ENCODE assay signal across 11 mouse cellular contexts in genomic region chr9:75255820-75256545, GRCm38 (mm10). TPM values are rescaled to one million over a fixed set of nuclear protein-coding genes. Genes with fewer than 3 reads are reported as not detected.
DNase-seq lines count a peak whose midpoint lies in the region; ATAC-seq and TF ChIP-seq lines count a peak whose summit lies in the region.
"Had no signal": no experiment of that assay in that cellular context is flagged by ENCODE, and none has a peak within 500 bp of the region (broad histone marks: within the 10 kb centered on the region; RNA-seq: fewer than 3 reads in every experiment).

No protein-coding gene starts in this region.

- H3K4me1 ChIP-seq in kidney, postnatal 0 days (replicated peaks; ENCODE audit: insufficient read depth, low read length), result 0 out of 2 replicates have a peak, but pooled peaks cover 21% of the 10 kb centered on the region
- H3K4me1 ChIP-seq in olfactory bulb, adult 2 months (ENCODE audit: control insufficient read depth, insufficient read depth, low read length), result peaks cover 43% of the 10 kb centered on the region

- H3K4me2 ChIP-seq in kidney, postnatal 0 days (ENCODE audit: low read length), result no peak overlapping the region
- H3K4me2 ChIP-seq: embryonic facial prominence, embryonic 13.5 days had no signal

- 68% methylated on average over 14 of the region's 14 CpGs for WGBS in kidney, postnatal 0 days
- 88% methylated on average over 14 of the region's 14 CpGs for WGBS in olfactory bulb, adult 2 months

- H3K4me3 ChIP-seq in left cerebral cortex, adult 2 months, result no peak overlapping the region
- no peak overlapping the region for H3K4me3 ChIP-seq in kidney, postnatal 0 days (replicated peaks; ENCODE audit: low read depth, low read length)
- no peak overlapping the region for H3K4me3 ChIP-seq in olfactory bulb, adult 2 months (ENCODE audit: insufficient read depth, low read depth, low read length)
- H3K4me3 ChIP-seq: embryonic facial prominence, embryonic 13.5 days had no signal

- no peak for DNase-seq in left cerebral cortex, adult 2 months (ENCODE audit: extremely low spot score in 1 of 2, low spot score in 2 of 2)
- no peak for DNase-seq in left cerebral cortex, adult 9 months (ENCODE audit: low spot score in 2 of 2)
- peak; percentile 50 for DNase-seq in T-cell, adult 2 months (ENCODE audit: low spot score)
- no peak for DNase-seq in kidney, postnatal 0 days (ENCODE audit: low spot score)
- no peak for DNase-seq in liver
- DNase-seq in Muller cell, postnatal 12 days (ENCODE audit: inconsistent ontology term), result no peak
- no peak for DNase-seq in frontal cortex, adult 2 months (ENCODE audit: extremely low spot score in 1 of 2, low spot score in 1 of 2)
- DNase-seq: layer of hippocampus, postnatal 36 days; lung, adult 18-20 months had no signal

- no peaks in the 10 kb centered on the region for H3K27me3 ChIP-seq in kidney, postnatal 0 days (ENCODE audit: insufficient read depth, low read length)
- H3K27me3 ChIP-seq: embryonic facial prominence, embryonic 13.5 days had no signal

- peak overlapping the region; percentile 76 for H3K27ac ChIP-seq in left cerebral cortex, adult 2 months
- peak overlapping the region; percentile 78; the same call in 1 of the 2 replicates for H3K27ac ChIP-seq in kidney, postnatal 0 days
- peak overlapping the region; percentile 61 for H3K27ac ChIP-seq in olfactory bulb, adult 2 months (ENCODE audit: insufficient read depth, low read depth, low read length)
- H3K27ac ChIP-seq: embryonic facial prominence, embryonic 13.5 days had no signal

- intact Hi-C loops in left cerebral cortex, adult 2 months (cut with DNase I), result no loop called here

- no peaks in the 10 kb centered on the region for H3K36me3 ChIP-seq in kidney, postnatal 0 days (ENCODE audit: insufficient read depth, low read length)
- H3K36me3 ChIP-seq: embryonic facial prominence, embryonic 13.5 days had no signal

- peak; percentile 65 for ATAC-seq in kidney, postnatal 0 days (replicated peaks; ENCODE audit: low FRiP score, low read depth)

- no peak for TF ChIP-seq POLR2A in olfactory bulb, adult 2 months (IDR thresholded peaks at IDR 0.05; ENCODE audit: insufficient read depth, low read depth, low read length)

- H3K9me3 ChIP-seq in kidney, postnatal 0 days (replicated peaks; ENCODE audit: low read length), result no peaks in the 10 kb centered on the region
- H3K9me3 ChIP-seq: embryonic facial prominence, embryonic 13.5 days had no signal

- no peak for TF ChIP-seq CTCF in left cerebral cortex, adult 2 months (IDR thresholded peaks at IDR 0.05)
- no peak for TF ChIP-seq CTCF in kidney, postnatal 0 days (IDR thresholded peaks at IDR 0.05; ENCODE audit: low read depth)
- TF ChIP-seq CTCF in olfactory bulb, adult 2 months (IDR thresholded peaks at IDR 0.05; ENCODE audit: insufficient read depth, low read depth, low read length), result no peak

- no peak overlapping the region for H3K9ac ChIP-seq in kidney, postnatal 0 days (ENCODE audit: low read depth, low read length)
- H3K9ac ChIP-seq: embryonic facial prominence, embryonic 13.5 days had no signal

RNA-seq across cellular contexts. Expression of gene Myo5c, which starts 24.2 kb away (rescaled TPM):
- total RNA-seq in left cerebral cortex, adult 2 months (2021), result 1 to 10 TPM; 7.0 to 7.2 TPM
- 2.4 and 3.5 TPM in 2 replicates for polyA plus RNA-seq in kidney, postnatal 0 days (2015; fragmentation: Nextera tagmentation; extraction: Ambion mirVana)
- not detected in 2 replicates for polyA plus RNA-seq in olfactory bulb, adult 2 months (2012; ENCODE audit: insufficient read depth, insufficient read length, low replicate concordance, missing spikeins)
- polyA plus RNA-seq in frontal cortex, adult 2 months (2012; rRNA removed), result 1.6 and 2.0 TPM in 2 replicates

RNA-seq across cellular contexts. Expression of gene Gnb5, which starts 50.1 kb away (rescaled TPM):
- total RNA-seq in left cerebral cortex, adult 2 months (2021), result 100 to 1,000 TPM; 143 to 163 TPM
- 35.0 and 37.6 TPM in 2 replicates for polyA plus RNA-seq in kidney, postnatal 0 days (2015; fragmentation: Nextera tagmentation; extraction: Ambion mirVana)
- polyA plus RNA-seq in olfactory bulb, adult 2 months (2012; ENCODE audit: insufficient read depth, insufficient read length, low replicate concordance, missing spikeins), result not detected in 2 replicates
- polyA plus RNA-seq in frontal cortex, adult 2 months (2012; rRNA removed), result 170 and 173 TPM in 2 replicates
